In the genomic region with DNA sequence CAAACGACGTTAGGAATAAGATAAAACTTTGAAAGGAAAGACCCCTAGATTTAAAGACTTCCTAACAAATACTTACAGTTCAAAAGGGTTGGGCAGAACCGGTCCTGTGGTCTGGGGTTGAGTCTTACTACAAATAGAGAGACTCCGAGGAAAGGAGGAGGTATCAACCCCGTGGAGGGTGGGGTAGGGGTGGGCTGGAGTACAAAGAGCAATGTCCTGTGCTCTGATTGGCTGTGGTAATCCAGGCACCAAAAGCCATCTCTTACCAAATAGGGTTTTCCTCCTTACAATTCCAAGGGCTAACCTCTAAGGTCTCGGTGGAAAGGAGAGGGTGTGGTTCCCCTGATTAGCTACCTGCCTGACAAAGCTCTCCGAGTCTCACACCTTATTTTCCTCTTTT, we compare ENCODE assay signal across 11 mouse cellular contexts. TPM values are rescaled to one million over a fixed set of nuclear protein-coding genes. Genes with fewer than 3 reads are reported as not detected.
DNase-seq lines count a peak whose midpoint lies in the region; ATAC-seq and TF ChIP-seq lines count a peak whose summit lies in the region.
"Had no signal": no experiment of that assay in that cellular context is flagged by ENCODE, and none has a peak within 500 bp of the region (broad histone marks: within the 10 kb centered on the region; RNA-seq: fewer than 3 reads in every experiment).

A gene (minus strand): TSS at position 177 of the 400 bp plus-strand sequence.

- no peak for TF ChIP-seq POLR2A in thymus, adult 2 months (IDR thresholded peaks at IDR 0.05; ENCODE audit: control insufficient read depth, extremely low read depth, insufficient read depth, low read length, poor library complexity)

- no peak within 1 kb of the TSS for H3K4me3 ChIP-seq in thymus, adult 2 months (ENCODE audit: control insufficient read depth, insufficient read depth, low read length)
- no peak within 1 kb of the TSS for H3K4me3 ChIP-seq in liver, embryonic 11.5 days (ENCODE audit: low read depth, low read length)
- H3K4me3 ChIP-seq in stomach, postnatal 0 days (ENCODE audit: low read depth, low read length), result peak within 1 kb of the TSS; percentile 33

- WGBS in thymus, adult 2 months, result 4% methylated on average over 7 of the region's 7 CpGs
- WGBS in liver, embryonic 11.5 days, result 19% methylated on average over 7 of the region's 7 CpGs
- WGBS in stomach, postnatal 0 days, result 18% methylated on average over 7 of the region's 7 CpGs

- no peak for TF ChIP-seq EP300 in stomach, postnatal 0 days (optimal IDR thresholded peaks at IDR 0.05)

- H3K9ac ChIP-seq in liver, embryonic 11.5 days (ENCODE audit: low read depth, low read length), result no peak within 1 kb of the TSS
- peak within 1 kb of the TSS; percentile 47; the same call in 1 of the 2 replicates for H3K9ac ChIP-seq in stomach, postnatal 0 days (ENCODE audit: low read length)

- no peak for TF ChIP-seq CTCF in thymus, adult 2 months (IDR thresholded peaks at IDR 0.05; ENCODE audit: borderline replicate concordance, control insufficient read depth, extremely low read depth, insufficient read depth, low read length, poor library complexity)
- no peak for TF ChIP-seq CTCF in stomach, postnatal 0 days (IDR thresholded peaks at IDR 0.05; ENCODE audit: low read depth)

- H3K4me2 ChIP-seq in liver, embryonic 11.5 days, result peak within 1 kb of the TSS; percentile 34
- peak within 1 kb of the TSS; percentile 52 for H3K4me2 ChIP-seq in stomach, postnatal 0 days (replicated peaks; ENCODE audit: low read depth)

- no peaks in the 10 kb centered on the region for H3K9me3 ChIP-seq in liver, embryonic 11.5 days (ENCODE audit: control insufficient read depth, low read length)
- H3K9me3 ChIP-seq in stomach, postnatal 0 days (ENCODE audit: control insufficient read depth, low read length), result no peaks in the 10 kb centered on the region

- ATAC-seq in liver, embryonic 11.5 days (replicated peaks; ENCODE audit: low FRiP score), result no peak
- ATAC-seq in stomach, postnatal 0 days (ENCODE audit: low FRiP score, low TSS enrichment), result peak; percentile 90

- H3K4me1 ChIP-seq in thymus, adult 2 months (replicated peaks; ENCODE audit: control insufficient read depth, insufficient read depth, low read length), result peaks cover 25% of the 10 kb centered on the region
- peaks cover 22% of the 10 kb centered on the region for H3K4me1 ChIP-seq in liver, embryonic 11.5 days (replicated peaks; ENCODE audit: control insufficient read depth, insufficient read depth, low read length)
- H3K4me1 ChIP-seq in stomach, postnatal 0 days (replicated peaks; ENCODE audit: control insufficient read depth, insufficient read depth), result no peaks in the 10 kb centered on the region

- H3K27me3 ChIP-seq in thymus, adult 2 months (ENCODE audit: control insufficient read depth, insufficient read depth, low read length), result no peaks in the 10 kb centered on the region
- no peaks in the 10 kb centered on the region for H3K27me3 ChIP-seq in liver, embryonic 11.5 days (replicated peaks; ENCODE audit: control insufficient read depth, insufficient read depth, low read length)
- no peaks in the 10 kb centered on the region for H3K27me3 ChIP-seq in stomach, postnatal 0 days (ENCODE audit: control insufficient read depth, insufficient read depth, low read length)

- intact Hi-C loops in gastrocnemius, postnatal 14 days (cut with DNase I; ENCODE audit: low total_unique reads), result no loop called here

- DNase-seq in adrenal gland, postnatal 4 days (ENCODE audit: low spot score in 2 of 2), result no peak
- no peak for DNase-seq in adrenal gland, adult 18-20 months (ENCODE audit: low spot score in 2 of 2)
- DNase-seq in thymus, adult 2 months, result no peak
- no peak for DNase-seq in thymus, postnatal 36 days
- no peak for DNase-seq in liver, embryonic 11.5 days (ENCODE audit: low spot score)
- DNase-seq in stomach, postnatal 0 days (ENCODE audit: low spot score), result peak; percentile 87
- DNase-seq in cerebellum, adult 8-10 months, result no peak
- DNase-seq in gastrocnemius, postnatal 14 days, result no peak
- DNase-seq: layer of hippocampus, adult 9-11 months; midbrain, embryonic 14.5 days; right cerebral cortex, adult 18-20 months had no signal

- no peaks in the 10 kb centered on the region for H3K36me3 ChIP-seq in thymus, adult 2 months (ENCODE audit: control insufficient read depth, insufficient read depth, low read length)
- no peaks in the 10 kb centered on the region for H3K36me3 ChIP-seq in liver, embryonic 11.5 days (ENCODE audit: control insufficient read depth, insufficient read depth, low read length)
- H3K36me3 ChIP-seq in stomach, postnatal 0 days (ENCODE audit: control insufficient read depth, insufficient read depth, low read length), result no peaks in the 10 kb centered on the region

- no peak within 1 kb of the TSS for H3K27ac ChIP-seq in thymus, adult 2 months (ENCODE audit: control insufficient read depth, insufficient read depth, low read length)
- H3K27ac ChIP-seq in liver, embryonic 11.5 days (ENCODE audit: low read depth, low read length), result no peak within 1 kb of the TSS
- peak within 1 kb of the TSS; percentile 69 for H3K27ac ChIP-seq in stomach, postnatal 0 days (replicated peaks)

RNA-seq across cellular contexts. Expression of the gene that starts here (rescaled TPM):
- total RNA-seq in adrenal gland, postnatal 4 days (2021), result 10 to 100 TPM; 16.7 to 21.5 TPM
- total RNA-seq in adrenal gland, adult 18-20 months (2021), result 1 to 10 TPM; 6.5 to 7.1 TPM
- 118 and 153 TPM in 2 replicates for polyA plus RNA-seq in thymus, adult 2 months (2012; rRNA removed)
- polyA plus RNA-seq in liver, embryonic 11.5 days (2014; fragmentation: Nextera tagmentation; extraction: Ambion mirVana), result 34.0 and 34.3 TPM in 2 replicates
- polyA plus RNA-seq in stomach, postnatal 0 days (2015; fragmentation: Nextera tagmentation; extraction: Ambion mirVana), result 379 and 398 TPM in 2 replicates
- under 1 TPM in 1 of 2 experiments, not detected in 1; 0.90 TPM for total RNA-seq in gastrocnemius, postnatal 14 days (2021)
